Mouse (Mus musculus): ENCODE measurements around the gene Dlg2. TPM values are rescaled to one million over a fixed set of nuclear protein-coding genes. Genes with fewer than 3 reads are reported as not detected.

The Dlg2 gene
- polyA plus RNA-seq, 1 experiment = 0.85 TPM

- no peak overlapping the region for H3K4me3 ChIP-seq (ENCODE audit: low read depth, low read length)
- H3K9me3 ChIP-seq (replicated peaks; ENCODE audit: control insufficient read depth, insufficient read depth, low read length, poor library complexity, severe bottlenecking) = 0 out of 2 replicates have a peak, but pooled peaks cover 2% of the 10 kb centered on the region
- no peak for TF ChIP-seq EP300 (IDR thresholded peaks at IDR 0.05; ENCODE audit: insufficient read depth, low read depth, low read length)
- no peaks in the 10 kb centered on the region for H3K27me3 ChIP-seq (ENCODE audit: control insufficient read depth, insufficient read depth, low read length, poor library complexity, severe bottlenecking)
- no peak overlapping the region for H3K9ac ChIP-seq (ENCODE audit: low read depth, poor library complexity, severe bottlenecking)
- H3K36me3 ChIP-seq (ENCODE audit: control insufficient read depth, insufficient read depth, low read length, poor library complexity, severe bottlenecking) = no peaks in the 10 kb centered on the region
- H3K27ac ChIP-seq (ENCODE audit: insufficient read depth, low read length) = no peak overlapping the region
- H3K4me1 ChIP-seq (ENCODE audit: control insufficient read depth, insufficient read depth, low read length) = no peaks in the 10 kb centered on the region
These were observed 1744.1 kb downstream of the Dlg2 start for GRCm38 (mm10) chr7:92220619-92221018.

GRCm38 (mm10) chr7:92234476-92235202, 1758.2 kb downstream of the Dlg2 start:
- Histone ChIP-seq H3K9me3 (replicated peaks; ENCODE audit: control insufficient read depth, insufficient read depth, low read length, poor library complexity, severe bottlenecking) (peaks cover 10% of the 10 kb centered on the region), H3K4me3 (ENCODE audit: low read depth, low read length) (no peak overlapping the region), H3K36me3 (ENCODE audit: control insufficient read depth, insufficient read depth, low read length, poor library complexity, severe bottlenecking) (no peaks in the 10 kb centered on the region), H3K27ac (ENCODE audit: insufficient read depth, low read length) (no peak overlapping the region), H3K9ac (ENCODE audit: low read depth, poor library complexity, severe bottlenecking) (no peak overlapping the region), H3K27me3 (ENCODE audit: control insufficient read depth, insufficient read depth, low read length, poor library complexity, severe bottlenecking) (no peaks in the 10 kb centered on the region), H3K4me1 (ENCODE audit: control insufficient read depth, insufficient read depth, low read length) (no peaks in the 10 kb centered on the region)
- TF ChIP-seq EP300 (IDR thresholded peaks at IDR 0.05; ENCODE audit: insufficient read depth, low read depth, low read length) = no peak
- no peak for TF ChIP-seq POLR2A (IDR thresholded peaks at IDR 0.05; ENCODE audit: insufficient read depth, low read length)
- no peak for TF ChIP-seq CTCF (IDR thresholded peaks at IDR 0.05; ENCODE audit: low read depth, low read length)

- TF ChIP-seq EP300 (IDR thresholded peaks at IDR 0.05; ENCODE audit: insufficient read depth, low read depth, low read length) (no peak), CTCF (IDR thresholded peaks at IDR 0.05; ENCODE audit: low read depth, low read length) (no peak), POLR2A (IDR thresholded peaks at IDR 0.05; ENCODE audit: insufficient read depth, low read length) (no peak)
- no peaks in the 10 kb centered on the region for H3K36me3 ChIP-seq (ENCODE audit: control insufficient read depth, insufficient read depth, low read length, poor library complexity, severe bottlenecking)
- H3K9ac ChIP-seq (ENCODE audit: low read depth, poor library complexity, severe bottlenecking) = no peak overlapping the region
- H3K27ac ChIP-seq (ENCODE audit: insufficient read depth, low read length) = no peak overlapping the region
- H3K4me1 ChIP-seq (ENCODE audit: control insufficient read depth, insufficient read depth, low read length) = no peaks in the 10 kb centered on the region
- H3K27me3 ChIP-seq (ENCODE audit: control insufficient read depth, insufficient read depth, low read length, poor library complexity, severe bottlenecking) = no peaks in the 10 kb centered on the region
- no peak overlapping the region for H3K4me3 ChIP-seq (ENCODE audit: low read depth, low read length)
- H3K9me3 ChIP-seq (replicated peaks; ENCODE audit: control insufficient read depth, insufficient read depth, low read length, poor library complexity, severe bottlenecking) = peaks cover 10% of the 10 kb centered on the region
These were observed 1759.1 kb downstream of the Dlg2 start for GRCm38 (mm10) chr7:92235541-92236031.

GRCm38 (mm10) chr7:92240908-92241307, 1764.4 kb downstream of the Dlg2 start:
- Histone ChIP-seq H3K27me3 (ENCODE audit: control insufficient read depth, insufficient read depth, low read length, poor library complexity, severe bottlenecking) (no peaks in the 10 kb centered on the region), H3K9me3 (replicated peaks; ENCODE audit: control insufficient read depth, insufficient read depth, low read length, poor library complexity, severe bottlenecking) (no peaks in the 10 kb centered on the region), H3K27ac (ENCODE audit: insufficient read depth, low read length) (no peak overlapping the region), H3K4me1 (ENCODE audit: control insufficient read depth, insufficient read depth, low read length) (no peaks in the 10 kb centered on the region), H3K9ac (ENCODE audit: low read depth, poor library complexity, severe bottlenecking) (no peak overlapping the region), H3K36me3 (ENCODE audit: control insufficient read depth, insufficient read depth, low read length, poor library complexity, severe bottlenecking) (no peaks in the 10 kb centered on the region), H3K4me3 (ENCODE audit: low read depth, low read length) (no peak overlapping the region)
- TF ChIP-seq CTCF (IDR thresholded peaks at IDR 0.05; ENCODE audit: low read depth, low read length) (no peak), EP300 (IDR thresholded peaks at IDR 0.05; ENCODE audit: insufficient read depth, low read depth, low read length) (no peak), POLR2A (IDR thresholded peaks at IDR 0.05; ENCODE audit: insufficient read depth, low read length) (no peak)

GRCm38 (mm10) chr7:92247594-92247993, 1771.1 kb downstream of the Dlg2 start:
- no peak overlapping the region for H3K27ac ChIP-seq (ENCODE audit: insufficient read depth, low read length)
- no peak for TF ChIP-seq POLR2A (IDR thresholded peaks at IDR 0.05; ENCODE audit: insufficient read depth, low read length)
- TF ChIP-seq CTCF (IDR thresholded peaks at IDR 0.05; ENCODE audit: low read depth, low read length) = no peak
- no peak for TF ChIP-seq EP300 (IDR thresholded peaks at IDR 0.05; ENCODE audit: insufficient read depth, low read depth, low read length)
- H3K36me3 ChIP-seq (ENCODE audit: control insufficient read depth, insufficient read depth, low read length, poor library complexity, severe bottlenecking) = no peaks in the 10 kb centered on the region
- no peaks in the 10 kb centered on the region for H3K9me3 ChIP-seq (replicated peaks; ENCODE audit: control insufficient read depth, insufficient read depth, low read length, poor library complexity, severe bottlenecking)
- H3K4me1 ChIP-seq (ENCODE audit: control insufficient read depth, insufficient read depth, low read length) = no peaks in the 10 kb centered on the region
- no peak overlapping the region for H3K9ac ChIP-seq (ENCODE audit: low read depth, poor library complexity, severe bottlenecking)
- no peak overlapping the region for H3K4me3 ChIP-seq (ENCODE audit: low read depth, low read length)
- H3K27me3 ChIP-seq (ENCODE audit: control insufficient read depth, insufficient read depth, low read length, poor library complexity, severe bottlenecking) = no peaks in the 10 kb centered on the region

- no peaks in the 10 kb centered on the region for H3K4me1 ChIP-seq (ENCODE audit: control insufficient read depth, insufficient read depth, low read length)
- no peak overlapping the region for H3K4me3 ChIP-seq (ENCODE audit: low read depth, low read length)
- no peaks in the 10 kb centered on the region for H3K9me3 ChIP-seq (replicated peaks; ENCODE audit: control insufficient read depth, insufficient read depth, low read length, poor library complexity, severe bottlenecking)
- TF ChIP-seq POLR2A (IDR thresholded peaks at IDR 0.05; ENCODE audit: insufficient read depth, low read length) = no peak
- no peak for TF ChIP-seq EP300 (IDR thresholded peaks at IDR 0.05; ENCODE audit: insufficient read depth, low read depth, low read length)
- TF ChIP-seq CTCF (IDR thresholded peaks at IDR 0.05; ENCODE audit: low read depth, low read length) = no peak
- H3K36me3 ChIP-seq (ENCODE audit: control insufficient read depth, insufficient read depth, low read length, poor library complexity, severe bottlenecking) = no peaks in the 10 kb centered on the region
- H3K27ac ChIP-seq (ENCODE audit: insufficient read depth, low read length) = no peak overlapping the region
- no peaks in the 10 kb centered on the region for H3K27me3 ChIP-seq (ENCODE audit: control insufficient read depth, insufficient read depth, low read length, poor library complexity, severe bottlenecking)
- no peak overlapping the region for H3K9ac ChIP-seq (ENCODE audit: low read depth, poor library complexity, severe bottlenecking)
These were observed 1772.1 kb downstream of the Dlg2 start for GRCm38 (mm10) chr7:92248619-92249018.

Data from ES-Bruce4 (cell line).